Mouse (Mus musculus): ENCODE results near the gene Rheb. TPM values are rescaled to one million over a fixed set of nuclear protein-coding genes. Genes with fewer than 3 reads are reported as not detected.
A peak's percentile ranks its signal among the peaks of the same experiment; 100 is the strongest.
"Not testable (repeated sequence)": the region's sequence is repeated elsewhere in the genome, so short reads cannot be mapped to it uniquely, and the experiment has no call there.

Rheb gene
- polyA plus RNA-seq, 1 experiment from 2014 or later = 189 TPM

- no peaks in the 10 kb centered on the region for H3K9me3 ChIP-seq
- no peak overlapping the region for H3K4me3 ChIP-seq
- H3K9ac ChIP-seq (replicated peaks) = no peak overlapping the region
- peaks cover 58% of the 10 kb centered on the region for H3K36me3 ChIP-seq
- whole genome bisulfite sequencing = 87% methylated on average over 12 of the region's 12 CpGs
- no peak overlapping the region for H3K27ac ChIP-seq (replicated peaks)
- no peak for ATAC-seq (ENCODE audit: low FRiP score, low read depth)
- H3K4me1 ChIP-seq = no peaks in the 10 kb centered on the region
- H3K4me2 ChIP-seq (replicated peaks) = no peak overlapping the region
- no peaks in the 10 kb centered on the region for H3K27me3 ChIP-seq
These were observed 21.4 kb upstream of the Rheb start for GRCm38 (mm10) chr5:24863804-24864203.

GRCm38 (mm10) chr5:24861449-24861930 lies 19.1 kb upstream of the Rheb start:
- no peaks in the 10 kb centered on the region for H3K4me1 ChIP-seq
- no peak overlapping the region for H3K27ac ChIP-seq (replicated peaks)
- no peak overlapping the region for H3K4me3 ChIP-seq
- H3K9me3 ChIP-seq = no peaks in the 10 kb centered on the region
- no peaks in the 10 kb centered on the region for H3K27me3 ChIP-seq
- H3K4me2 ChIP-seq (replicated peaks) = no peak overlapping the region
- H3K9ac ChIP-seq (replicated peaks) = no peak overlapping the region
- no peak for ATAC-seq (ENCODE audit: low FRiP score, low read depth)
- H3K36me3 ChIP-seq = peaks cover 40% of the 10 kb centered on the region
- WGBS = 90% methylated on average over 9 of the region's 9 CpGs

- Histone ChIP-seq H3K9ac (replicated peaks) (no peak overlapping the region), H3K4me3 (no peak overlapping the region), H3K36me3 (peaks cover 37% of the 10 kb centered on the region), H3K27me3 (no peaks in the 10 kb centered on the region), H3K4me1 (no peaks in the 10 kb centered on the region), H3K4me2 (replicated peaks) (no peak overlapping the region), H3K27ac (replicated peaks) (no peak overlapping the region), H3K9me3 (no peaks in the 10 kb centered on the region)
- 88% methylated on average over 13 of the region's 13 CpGs for WGBS
- ATAC-seq (ENCODE audit: low FRiP score, low read depth) = no peak
These were observed 18.4 kb upstream of the Rheb start for GRCm38 (mm10) chr5:24860635-24861448.

GRCm38 (mm10) chr5:24859771-24860540 lies 17.5 kb upstream of the Rheb start:
- Histone ChIP-seq H3K27ac (replicated peaks) (no peak overlapping the region), H3K9me3 (no peaks in the 10 kb centered on the region), H3K9ac (replicated peaks) (no peak overlapping the region), H3K36me3 (peaks cover 35% of the 10 kb centered on the region), H3K4me3 (no peak overlapping the region), H3K27me3 (no peaks in the 10 kb centered on the region), H3K4me2 (replicated peaks) (no peak overlapping the region), H3K4me1 (no peaks in the 10 kb centered on the region)
- WGBS = 86% methylated on average over 3 of the region's 3 CpGs
- no peak for ATAC-seq (ENCODE audit: low FRiP score, low read depth)

- Histone ChIP-seq H3K27me3 (no peaks in the 10 kb centered on the region), H3K27ac (replicated peaks) (no peak overlapping the region), H3K4me1 (no peaks in the 10 kb centered on the region), H3K36me3 (no peaks in the 10 kb centered on the region), H3K4me2 (replicated peaks) (no peak overlapping the region), H3K4me3 (no peak overlapping the region), H3K9me3 (no peaks in the 10 kb centered on the region), H3K9ac (replicated peaks) (no peak overlapping the region)
- ATAC-seq (ENCODE audit: low FRiP score, low read depth) = no peak
- 69% methylated on average over 3 of the region's 3 CpGs for WGBS
These were observed 12.6 kb upstream of the Rheb start for GRCm38 (mm10) chr5:24854827-24855600.

- Histone ChIP-seq H3K9me3 (no peaks in the 10 kb centered on the region), H3K4me1 (no peaks in the 10 kb centered on the region), H3K36me3 (no peaks in the 10 kb centered on the region), H3K27ac (replicated peaks) (no peak overlapping the region), H3K4me3 (no peak overlapping the region), H3K27me3 (no peaks in the 10 kb centered on the region), H3K4me2 (replicated peaks) (no peak overlapping the region), H3K9ac (replicated peaks) (no peak overlapping the region)
- 88% methylated on average over 3 of the region's 3 CpGs for WGBS
- no peak for ATAC-seq (ENCODE audit: low FRiP score, low read depth)
These were observed 11.8 kb upstream of the Rheb start for GRCm38 (mm10) chr5:24854256-24854655.

GRCm38 (mm10) chr5:24848261-24848660 lies 5.8 kb upstream of the Rheb start:
- not testable (repeated sequence) for ATAC-seq (ENCODE audit: low FRiP score, low read depth); H3K4me1 ChIP-seq; H3K9ac ChIP-seq (replicated peaks); H3K27me3 ChIP-seq; H3K9me3 ChIP-seq; H3K4me3 ChIP-seq; H3K4me2 ChIP-seq (replicated peaks); H3K27ac ChIP-seq (replicated peaks); H3K36me3 ChIP-seq
- 87% methylated on average over 14 of the region's 14 CpGs for WGBS

- Histone ChIP-seq H3K4me1 (peaks cover 23% of the 10 kb centered on the region), H3K27ac (replicated peaks) (no peak overlapping the region), H3K4me2 (replicated peaks) (no peak overlapping the region), H3K9ac (replicated peaks) (no peak overlapping the region), H3K36me3 (no peaks in the 10 kb centered on the region), H3K9me3 (no peaks in the 10 kb centered on the region), H3K27me3 (no peaks in the 10 kb centered on the region), H3K4me3 (no peak overlapping the region)
- WGBS = 91% methylated on average over 5 of the region's 5 CpGs
- no peak for ATAC-seq (ENCODE audit: low FRiP score, low read depth)
These were observed 1.4 kb upstream of the Rheb start for GRCm38 (mm10) chr5:24843841-24844240.

- Histone ChIP-seq H3K9ac (replicated peaks) (peak overlapping the region; percentile 65), H3K4me2 (replicated peaks) (peak overlapping the region; percentile 67), H3K4me3 (peak overlapping the region; percentile 95), H3K4me1 (peaks cover 26% of the 10 kb centered on the region), H3K27me3 (no peaks in the 10 kb centered on the region), H3K36me3 (no peaks in the 10 kb centered on the region), H3K9me3 (no peaks in the 10 kb centered on the region), H3K27ac (replicated peaks) (peak overlapping the region; percentile 98)
- ATAC-seq (ENCODE audit: low FRiP score, low read depth) = peak; percentile 34
- WGBS = 1% methylated on average over 21 of the region's 21 CpGs
These were observed 665 bp upstream of the Rheb start for GRCm38 (mm10) chr5:24843103-24843475.

GRCm38 (mm10) chr5:24841662-24842273 lies 656 bp downstream of the Rheb start:
- Histone ChIP-seq H3K4me1 (peaks cover 29% of the 10 kb centered on the region), H3K27me3 (no peaks in the 10 kb centered on the region), H3K27ac (replicated peaks) (peak overlapping the region; percentile 98), H3K4me2 (replicated peaks) (peak overlapping the region; percentile 87), H3K4me3 (peak overlapping the region; percentile 95), H3K9ac (replicated peaks) (peak overlapping the region; percentile 96), H3K36me3 (no peaks in the 10 kb centered on the region), H3K9me3 (no peaks in the 10 kb centered on the region)
- peak; percentile 2; the same call in 1 of the 2 replicates for ATAC-seq (ENCODE audit: low FRiP score, low read depth)
- WGBS = 0% methylated on average over 39 of the region's 50 CpGs

- no peaks in the 10 kb centered on the region for H3K9me3 ChIP-seq
- WGBS = 25% methylated on average over 11 of the region's 11 CpGs
- ATAC-seq (ENCODE audit: low FRiP score, low read depth) = no peak
- peak overlapping the region; percentile 98; the same call in 1 of the 2 replicates for H3K27ac ChIP-seq (replicated peaks)
- peak overlapping the region; percentile 96 for H3K9ac ChIP-seq (replicated peaks)
- H3K4me2 ChIP-seq (replicated peaks) = peak overlapping the region; percentile 87
- H3K27me3 ChIP-seq = no peaks in the 10 kb centered on the region
- H3K4me3 ChIP-seq = peak overlapping the region; percentile 95
- H3K4me1 ChIP-seq = peaks cover 29% of the 10 kb centered on the region
- no peaks in the 10 kb centered on the region for H3K36me3 ChIP-seq
These were observed 1.4 kb downstream of the Rheb start for GRCm38 (mm10) chr5:24840975-24841431.

Measured in midbrain, embryonic 12.5 days (tissue).